Mouse (Mus musculus) intestine, embryonic 15.5 days (tissue): Measurements from ENCODE around the gene Alox5ap. TPM values are rescaled to one million over a fixed set of nuclear protein-coding genes. Genes with fewer than 3 reads are reported as not detected.

Experiments used
- ATAC-seq: fragments of 200-750 bp; cut with Nextera tagmentation; 2 replicates; pipeline ENCODE4 v1.8.0; 2017; ENCODE audit warnings: moderate TSS enrichment, moderate library complexity
- H3K27ac ChIP-seq: fragments of 300-500 bp; sonication (generic); 2 replicates; pipeline ENCODE4 v1.5.1; 2015; ENCODE audit warnings: mild to moderate bottlenecking, inconsistent platforms
- H3K27me3 ChIP-seq: fragments of 300-500 bp; sonication (generic); replicated peaks from 2 replicates; pipeline ENCODE4 v1.6.1; 2015; ENCODE audit warnings: inconsistent platforms
- H3K36me3 ChIP-seq: fragments of 300-500 bp; sonication (generic); 2 replicates; pipeline ENCODE4 v1.6.1; 2015; ENCODE audit warnings: inconsistent platforms
- H3K4me1 ChIP-seq: fragments of 300-500 bp; sonication (generic); replicated peaks from 2 replicates; pipeline ENCODE4 v1.6.1; 2015; ENCODE audit warnings: inconsistent platforms
- H3K4me2 ChIP-seq: fragments of 300-500 bp; sonication (generic); replicated peaks from 2 replicates; pipeline ENCODE4 v1.6.1; 2015; ENCODE audit warnings: mild to moderate bottlenecking, inconsistent platforms
- H3K4me3 ChIP-seq: fragments of 300-500 bp; sonication (generic); replicated peaks from 2 replicates; pipeline ENCODE4 v1.5.1; 2015; ENCODE audit warnings: inconsistent platforms
- H3K9ac ChIP-seq: fragments of 300-500 bp; sonication (generic); 2 replicates; pipeline ENCODE4 v1.6.1; 2015; ENCODE audit warnings: inconsistent platforms
- H3K9me3 ChIP-seq: fragments of 300-500 bp; sonication (generic); 2 replicates; pipeline ENCODE4 v1.6.1; 2016; ENCODE audit warnings: inconsistent platforms
- WGBS: fragments of 180-500 bp; shearing (Covaris S2); methylation state at CpG from one replicate; pipeline ENCODE4 v1.1.7; 2015; 5-methylcytosine and 5-hydroxymethylcytosine counted together
- polyA plus RNA-seq: library from polyadenylated mRNA; unstranded; fragments of >200 nt; fragmentation: Nextera tagmentation; extraction: Ambion mirVana; gene quantifications from 2 replicates; pipeline ENCODE4 v1.2.1, GENCODE M21; 2015

Gene Alox5ap
- polyA plus RNA-seq, 1 experiment from 2014 or later, result 11.7 TPM

DNA sequence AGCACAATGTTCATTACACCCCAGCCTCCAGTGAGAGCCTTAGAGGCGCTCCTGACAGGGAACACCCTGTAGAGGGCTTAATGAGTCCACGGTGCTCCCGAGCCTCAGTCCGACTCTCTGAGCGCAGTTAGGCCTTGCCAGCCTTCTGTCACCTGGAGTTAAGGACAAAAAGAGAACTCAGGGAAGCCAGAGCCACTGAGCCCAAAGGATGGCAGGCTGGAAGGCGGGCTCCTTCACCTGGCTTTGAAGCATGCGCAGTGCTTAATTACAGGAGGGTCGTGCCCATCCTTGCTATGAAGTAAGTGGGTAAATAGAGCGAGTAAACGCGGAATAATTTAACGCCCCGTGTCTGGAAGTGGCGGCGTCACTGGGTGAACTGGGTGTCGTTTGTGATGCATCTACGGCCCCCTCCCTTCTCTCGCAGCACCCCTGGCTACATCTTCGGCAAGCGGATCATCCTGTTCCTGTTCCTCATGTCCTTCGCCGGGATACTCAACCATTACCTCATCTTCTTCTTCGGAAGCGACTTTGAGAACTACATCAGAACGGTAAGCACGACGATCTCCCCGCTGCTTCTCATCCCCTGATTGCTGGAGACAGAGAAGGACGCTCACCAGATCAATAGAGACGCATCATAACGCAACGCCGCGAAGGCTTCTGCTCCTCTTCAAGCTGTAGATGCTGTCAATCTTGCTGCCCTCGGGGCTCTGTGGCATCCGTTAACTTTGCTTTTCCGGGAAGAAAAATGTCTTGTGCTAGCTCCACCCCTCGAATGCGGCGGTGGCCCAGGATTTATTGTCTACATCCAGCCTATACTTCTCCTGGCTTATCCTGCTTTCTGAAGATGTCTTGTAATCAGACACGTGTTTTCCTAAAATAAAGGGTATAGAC is 22.8 kb downstream of the Alox5ap start:
- no peaks in the 10 kb centered on the region for H3K27me3 ChIP-seq
- 24% methylated on average over 41 of the region's 41 CpGs for WGBS
- H3K36me3 ChIP-seq, result no peaks in the 10 kb centered on the region
- H3K27ac ChIP-seq, result no peak overlapping the region
- ATAC-seq, result peak; percentile 62; the same call in 1 of the 2 replicates
- peak overlapping the region; percentile 55 for H3K4me2 ChIP-seq
- peak overlapping the region; percentile 27 for H3K4me3 ChIP-seq
- no peaks in the 10 kb centered on the region for H3K4me1 ChIP-seq
- no peaks in the 10 kb centered on the region for H3K9me3 ChIP-seq
- H3K9ac ChIP-seq, result 0 out of 2 replicates have a peak overlapping the region, but pooled peaks have one; percentile 6

- Histone ChIP-seq H3K9me3 (no peaks in the 10 kb centered on the region), H3K36me3 (no peaks in the 10 kb centered on the region), H3K4me1 (no peaks in the 10 kb centered on the region), H3K27me3 (no peaks in the 10 kb centered on the region), H3K4me3 (no peak overlapping the region), H3K4me2 (no peak overlapping the region), H3K27ac (no peak overlapping the region), H3K9ac (no peak overlapping the region)
- WGBS, result 90% methylated on average over 5 of the region's 5 CpGs
- no peak for ATAC-seq
Measured at GRCm38 (mm10) chr5:149291266-149291665, 26.7 kb downstream of the Alox5ap start.

DNA sequence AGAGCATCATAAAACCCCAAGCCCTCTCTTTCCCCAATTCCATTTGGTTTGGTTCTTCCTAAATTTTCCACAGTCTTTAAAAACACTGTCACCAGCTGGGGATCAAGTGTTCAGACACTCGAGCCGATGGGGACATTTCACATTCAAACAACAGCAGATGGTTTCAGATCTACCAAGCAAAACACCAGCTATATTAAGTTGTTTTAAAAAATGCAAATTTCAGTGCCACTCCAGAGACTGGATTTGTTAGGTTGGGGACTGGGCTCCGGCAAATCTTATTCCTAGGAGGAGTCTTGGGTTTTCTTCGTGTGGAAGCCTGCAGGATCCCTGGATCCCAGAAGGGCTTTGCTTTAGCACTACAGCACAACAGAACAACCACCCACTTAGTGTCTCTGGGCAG is 28.5 kb downstream of the Alox5ap start:
- Histone ChIP-seq H3K9me3 (no peaks in the 10 kb centered on the region), H3K27ac (no peak overlapping the region), H3K4me2 (no peak overlapping the region), H3K27me3 (no peaks in the 10 kb centered on the region), H3K4me3 (no peak overlapping the region), H3K9ac (no peak overlapping the region), H3K36me3 (no peaks in the 10 kb centered on the region), H3K4me1 (no peaks in the 10 kb centered on the region)
- no peak for ATAC-seq
- WGBS, result 74% methylated on average over 4 of the region's 4 CpGs

GRCm38 (mm10) chr5:149296808-149297207 is 32.2 kb downstream of the Alox5ap start:
- H3K4me2 ChIP-seq, result no peak overlapping the region
- H3K36me3 ChIP-seq, result no peaks in the 10 kb centered on the region
- H3K4me1 ChIP-seq, result no peaks in the 10 kb centered on the region
- 86% methylated on average over 6 of the region's 6 CpGs for WGBS
- H3K4me3 ChIP-seq, result no peak overlapping the region
- no peaks in the 10 kb centered on the region for H3K9me3 ChIP-seq
- no peak for ATAC-seq
- no peak overlapping the region for H3K9ac ChIP-seq
- H3K27ac ChIP-seq, result no peak overlapping the region
- no peaks in the 10 kb centered on the region for H3K27me3 ChIP-seq

GRCm38 (mm10) chr5:149297464-149297863 is 32.9 kb downstream of the Alox5ap start:
- no peaks in the 10 kb centered on the region for H3K36me3 ChIP-seq
- H3K9me3 ChIP-seq, result no peaks in the 10 kb centered on the region
- no peak overlapping the region for H3K27ac ChIP-seq
- no peak overlapping the region for H3K4me2 ChIP-seq
- no peaks in the 10 kb centered on the region for H3K4me1 ChIP-seq
- no peak overlapping the region for H3K9ac ChIP-seq
- WGBS, result 69% methylated on average over 2 of the region's 2 CpGs
- no peak overlapping the region for H3K4me3 ChIP-seq
- ATAC-seq, result no peak
- H3K27me3 ChIP-seq, result no peaks in the 10 kb centered on the region

DNA sequence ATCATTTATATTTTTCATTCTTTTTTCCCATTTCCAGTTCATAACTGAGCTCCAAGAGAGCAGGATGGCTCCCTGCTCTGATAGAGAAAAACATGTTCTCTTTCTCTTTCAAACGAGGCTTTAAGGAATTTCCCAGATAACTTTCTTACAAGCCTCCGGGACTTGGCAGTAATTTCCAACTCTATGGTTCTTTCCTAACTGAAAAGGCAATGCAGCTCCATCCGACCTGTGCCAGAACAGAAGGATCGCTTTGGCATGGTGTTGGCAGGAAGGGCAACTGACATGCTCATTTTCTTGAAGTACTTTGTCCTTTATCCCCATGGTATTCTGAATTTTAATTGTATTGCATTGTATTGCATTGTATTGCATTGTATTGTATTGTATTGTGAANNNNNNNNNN is 33.7 kb downstream of the Alox5ap start:
- no peak for ATAC-seq
- no peak overlapping the region for H3K27ac ChIP-seq
- no peak overlapping the region for H3K9ac ChIP-seq
- no peaks in the 10 kb centered on the region for H3K4me1 ChIP-seq
- no peaks in the 10 kb centered on the region for H3K9me3 ChIP-seq
- H3K4me2 ChIP-seq, result no peak overlapping the region
- no peaks in the 10 kb centered on the region for H3K36me3 ChIP-seq
- H3K4me3 ChIP-seq, result no peak overlapping the region
- WGBS, result 65% methylated on average over 4 of the region's 4 CpGs
- H3K27me3 ChIP-seq, result no peaks in the 10 kb centered on the region

DNA sequence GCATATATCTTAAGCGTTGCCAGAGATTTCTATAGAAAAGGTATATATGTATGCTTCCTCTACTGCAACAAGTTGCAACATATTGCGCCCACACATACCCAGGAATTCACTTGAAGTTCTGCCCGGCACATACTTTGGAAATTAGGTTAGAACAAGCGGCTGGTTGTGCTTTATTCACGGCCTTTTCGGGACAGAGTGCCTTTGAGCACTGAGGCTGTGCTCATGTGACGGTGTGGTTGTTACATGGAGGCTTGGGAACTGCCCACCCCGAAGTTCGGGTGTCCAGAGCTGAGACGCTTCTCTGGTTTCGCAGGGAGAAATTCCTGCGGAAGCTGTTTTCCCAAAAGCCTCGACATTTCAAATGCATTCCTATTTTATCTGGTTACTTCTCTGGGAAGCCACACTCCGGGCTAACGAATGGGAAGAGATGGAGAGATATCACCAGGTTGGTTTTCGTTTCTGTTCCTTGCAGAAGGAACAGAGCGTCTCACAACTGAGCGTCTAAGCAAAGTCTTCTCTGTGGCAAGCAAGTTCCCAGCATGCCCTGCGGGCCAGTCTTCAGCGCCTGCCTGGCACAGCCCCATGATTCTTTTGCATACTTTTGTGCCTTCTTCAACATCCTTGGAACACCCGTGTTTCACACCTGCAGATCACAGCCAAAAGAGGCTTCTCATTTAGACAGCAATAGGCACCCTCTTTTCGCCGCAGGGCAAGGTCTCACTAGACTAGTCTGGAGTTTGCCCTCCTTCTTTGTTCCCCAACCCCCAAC is 48.5 kb downstream of the Alox5ap start:
- Histone ChIP-seq H3K27me3 (no peaks in the 10 kb centered on the region), H3K9ac (no peak overlapping the region), H3K36me3 (no peaks in the 10 kb centered on the region), H3K9me3 (no peaks in the 10 kb centered on the region), H3K4me1 (0 out of 2 replicates have a peak, but pooled peaks cover 9% of the 10 kb centered on the region), H3K4me2 (peak overlapping the region; percentile 36), H3K4me3 (no peak overlapping the region), H3K27ac (no peak overlapping the region)
- 48% methylated on average over 23 of the region's 23 CpGs for WGBS
- ATAC-seq, result no peak

GRCm38 (mm10) chr5:149314514-149315081 is 50.0 kb downstream of the Alox5ap start:
- Histone ChIP-seq H3K27me3 (no peaks in the 10 kb centered on the region), H3K4me1 (peaks cover 9% of the 10 kb centered on the region; the same call in 1 of the 2 replicates), H3K9ac (no peak overlapping the region), H3K4me3 (no peak overlapping the region), H3K4me2 (no peak overlapping the region), H3K36me3 (no peaks in the 10 kb centered on the region), H3K27ac (no peak overlapping the region), H3K9me3 (no peaks in the 10 kb centered on the region)
- ATAC-seq, result no peak
- 66% methylated on average over 12 of the region's 12 CpGs for WGBS

- Histone ChIP-seq H3K9me3 (no peaks in the 10 kb centered on the region), H3K27me3 (no peaks in the 10 kb centered on the region), H3K27ac (no peak overlapping the region), H3K4me2 (no peak overlapping the region), H3K4me3 (no peak overlapping the region), H3K36me3 (no peaks in the 10 kb centered on the region), H3K9ac (no peak overlapping the region), H3K4me1 (peaks cover 28% of the 10 kb centered on the region)
- 26% methylated on average over 4 of the region's 4 CpGs for WGBS
- no peak for ATAC-seq
Measured at GRCm38 (mm10) chr5:149316926-149317325, 52.4 kb downstream of the Alox5ap start.

GRCm38 (mm10) chr5:149319874-149320323 is 55.3 kb downstream of the Alox5ap start:
- Histone ChIP-seq H3K36me3 (no peaks in the 10 kb centered on the region), H3K4me1 (peaks cover 35% of the 10 kb centered on the region), H3K4me2 (peak overlapping the region; percentile 43), H3K4me3 (no peak overlapping the region), H3K9me3 (no peaks in the 10 kb centered on the region), H3K9ac (no peak overlapping the region), H3K27me3 (no peaks in the 10 kb centered on the region), H3K27ac (peak overlapping the region; percentile 92)
- WGBS, result 23% methylated on average over 9 of the region's 9 CpGs
- no peak for ATAC-seq

GRCm38 (mm10) chr5:149320534-149321482 is 56.2 kb downstream of the Alox5ap start:
- Histone ChIP-seq H3K27me3 (no peaks in the 10 kb centered on the region), H3K9ac (0 out of 2 replicates have a peak overlapping the region, but pooled peaks have one; percentile 12), H3K36me3 (no peaks in the 10 kb centered on the region), H3K9me3 (no peaks in the 10 kb centered on the region), H3K4me1 (peaks cover 35% of the 10 kb centered on the region), H3K4me2 (peak overlapping the region; percentile 43), H3K27ac (peak overlapping the region; percentile 92), H3K4me3 (no peak overlapping the region)
- peak; percentile 85 for ATAC-seq
- 5% methylated on average over 15 of the region's 15 CpGs for WGBS
